ENCODE assay signal across 28 mouse cellular contexts in genomic region chr17:28593965-28594364, GRCm38 (mm10). TPM values are rescaled to one million over a fixed set of nuclear protein-coding genes. Genes with fewer than 3 reads are reported as not detected.
DNase-seq lines count a peak whose midpoint lies in the region; ATAC-seq and TF ChIP-seq lines count a peak whose summit lies in the region.
"Had no signal": no experiment of that assay in that cellular context is flagged by ENCODE, and none has a peak within 500 bp of the region (broad histone marks: within the 10 kb centered on the region; RNA-seq: fewer than 3 reads in every experiment).

No protein-coding gene starts in this region.

- intact Hi-C loops in gastrocnemius, adult 2 months (cut with DNase I), result loop anchor here (10.0 kb wide), 1 partner anchor 51 kb away; no protein-coding TSS in a partner anchor

- 72% methylated on average over 4 of the region's 4 CpGs for WGBS in kidney, embryonic 14.5 days
- 84% methylated on average over 4 of the region's 4 CpGs for WGBS in midbrain, embryonic 15.5 days

- TF ChIP-seq CTCF in gastrocnemius, adult 2 months (IDR thresholded peaks at IDR 0.05), result no peak

- H3K36me3 ChIP-seq in kidney, embryonic 14.5 days (ENCODE audit: control insufficient read depth, insufficient read depth, low read length), result peaks cover 88% of the 10 kb centered on the region
- H3K36me3 ChIP-seq in midbrain, embryonic 15.5 days (replicated peaks), result peaks cover 60% of the 10 kb centered on the region

- H3K4me3 ChIP-seq in kidney, embryonic 14.5 days (ENCODE audit: low read length), result no peak overlapping the region
- H3K4me3 ChIP-seq in midbrain, embryonic 15.5 days, result no peak overlapping the region
- no peak overlapping the region for H3K4me3 ChIP-seq in gastrocnemius, adult 2 months
- H3K4me3 ChIP-seq: forebrain, embryonic 12.5 days; heart, embryonic 13.5 days; hindbrain, embryonic 15.5 days; layer of hippocampus, adult 2 months; liver, embryonic 12.5 days; midbrain, embryonic 12.5 days; neural tube, embryonic 12.5 days had no signal

- no peak for DNase-seq in kidney, postnatal 25 days
- peak; percentile 91 for DNase-seq in ES-CJ7 (ENCODE audit: low read depth, low spot score)
- DNase-seq in R1 (ENCODE audit: low read depth, low spot score), result peak; percentile 97
- DNase-seq in gastrocnemius, adult 2 months, result no peak
- DNase-seq: adrenal gland, postnatal 10 days; cerebellum, adult 18-20 months; cerebellum, postnatal 36 days; heart, adult 11 months; heart, postnatal 36 days; kidney, adult 18-20 months; kidney, postnatal 10 days; lung, embryonic 14.5 days; lung, postnatal 36 days; right cerebral cortex, adult 18-20 months; thymus, adult 18-20 months had no signal

- ATAC-seq in kidney, embryonic 14.5 days (ENCODE audit: low FRiP score, low TSS enrichment), result 0 out of 2 replicates have a peak, but pooled peaks have one; percentile 24
- ATAC-seq in megakaryocyte-erythroid progenitor cell, adult 5-6 weeks (replicated peaks; ENCODE audit: low FRiP score, low TSS enrichment, poor library complexity, severe bottlenecking), result 0 out of 2 replicates have a peak, but pooled peaks have one; percentile 20
- no peak for ATAC-seq in midbrain, embryonic 15.5 days (replicated peaks)
- ATAC-seq: activated CD4-positive, CD25-positive, alpha-beta regulatory T cell, adult 4 months; liver, embryonic 12.5 days had no signal

- no peaks in the 10 kb centered on the region for H3K9me3 ChIP-seq in kidney, embryonic 14.5 days (ENCODE audit: control insufficient read depth, low read length)
- H3K9me3 ChIP-seq in midbrain, embryonic 15.5 days, result no peaks in the 10 kb centered on the region
- H3K9me3 ChIP-seq: forebrain, embryonic 12.5 days; heart, embryonic 13.5 days; hindbrain, embryonic 15.5 days; liver, embryonic 12.5 days; midbrain, embryonic 12.5 days; neural tube, embryonic 12.5 days had no signal

- H3K27ac ChIP-seq in kidney, embryonic 14.5 days (ENCODE audit: low read depth, low read length), result no peak overlapping the region
- H3K27ac ChIP-seq in midbrain, embryonic 15.5 days, result no peak overlapping the region
- H3K27ac ChIP-seq in gastrocnemius, adult 2 months, result no peak overlapping the region
- H3K27ac ChIP-seq: forebrain, embryonic 12.5 days; heart, embryonic 13.5 days; hindbrain, embryonic 15.5 days; layer of hippocampus, adult 2 months; liver, embryonic 12.5 days; midbrain, embryonic 12.5 days; neural tube, embryonic 12.5 days had no signal

- no peaks in the 10 kb centered on the region for H3K4me1 ChIP-seq in kidney, embryonic 14.5 days (ENCODE audit: control insufficient read depth, insufficient read depth, low read length)
- H3K4me1 ChIP-seq in midbrain, embryonic 15.5 days, result no peaks in the 10 kb centered on the region
- H3K4me1 ChIP-seq: forebrain, embryonic 12.5 days; hindbrain, embryonic 15.5 days; liver, embryonic 12.5 days; midbrain, embryonic 12.5 days; neural tube, embryonic 12.5 days had no signal

- no peaks in the 10 kb centered on the region for H3K27me3 ChIP-seq in kidney, embryonic 14.5 days (ENCODE audit: control insufficient read depth, insufficient read depth, low read length)
- H3K27me3 ChIP-seq in midbrain, embryonic 15.5 days (replicated peaks), result no peaks in the 10 kb centered on the region
- H3K27me3 ChIP-seq: forebrain, embryonic 12.5 days; heart, embryonic 13.5 days; hindbrain, embryonic 15.5 days; liver, embryonic 12.5 days; midbrain, embryonic 12.5 days; neural tube, embryonic 12.5 days had no signal

- no peak overlapping the region for H3K9ac ChIP-seq in kidney, embryonic 14.5 days (ENCODE audit: low read depth, low read length)
- no peak overlapping the region for H3K9ac ChIP-seq in midbrain, embryonic 15.5 days
- H3K9ac ChIP-seq: forebrain, embryonic 12.5 days; heart, embryonic 13.5 days; hindbrain, embryonic 15.5 days; liver, embryonic 12.5 days; lung, embryonic 14.5 days; midbrain, embryonic 12.5 days; neural tube, embryonic 12.5 days had no signal

- no peak overlapping the region for H3K4me2 ChIP-seq in kidney, embryonic 14.5 days (replicated peaks; ENCODE audit: low read depth, low read length)
- H3K4me2 ChIP-seq in midbrain, embryonic 15.5 days, result no peak overlapping the region
- H3K4me2 ChIP-seq: forebrain, embryonic 12.5 days; heart, embryonic 13.5 days; hindbrain, embryonic 15.5 days; liver, embryonic 12.5 days; lung, embryonic 14.5 days; midbrain, embryonic 12.5 days; neural tube, embryonic 12.5 days had no signal

RNA-seq across cellular contexts. Expression of gene Lhfpl5, which starts 18.5 kb away (rescaled TPM):
- polyA plus RNA-seq in kidney, embryonic 14.5 days (2014; fragmentation: Nextera tagmentation; extraction: Ambion mirVana), result 0.45 and 0.51 TPM in 2 replicates
- not detected in 2 replicates for total RNA-seq in megakaryocyte-erythroid progenitor cell, adult 5-6 weeks (2014; fragmentation: Nextera tagmentation)
- total RNA-seq in megakaryocyte-erythroid progenitor cell, adult 5-6 weeks (2017), result not detected in 2 replicates
- 11.3 and 11.4 TPM in 2 replicates for polyA plus RNA-seq in midbrain, embryonic 15.5 days (2015; fragmentation: Nextera tagmentation; extraction: Ambion mirVana)
- total RNA-seq in gastrocnemius, adult 2 months (2021), result not detected
- total RNA-seq: gastrocnemius, adult 8-10 months; heart, postnatal 36 days had no signal

RNA-seq across cellular contexts. Expression of gene Srpk1, which starts 28.5 kb away (rescaled TPM):
- 134 and 140 TPM in 2 replicates for polyA plus RNA-seq in kidney, embryonic 14.5 days (2014; fragmentation: Nextera tagmentation; extraction: Ambion mirVana)
- total RNA-seq in megakaryocyte-erythroid progenitor cell, adult 5-6 weeks (2014; fragmentation: Nextera tagmentation), result 141 and 164 TPM in 2 replicates
- total RNA-seq in megakaryocyte-erythroid progenitor cell, adult 5-6 weeks (2017), result 159 and 165 TPM in 2 replicates
- polyA plus RNA-seq in midbrain, embryonic 15.5 days (2015; fragmentation: Nextera tagmentation; extraction: Ambion mirVana), result 88.2 and 91.3 TPM in 2 replicates
- total RNA-seq in gastrocnemius, adult 2 months (2021), result 10 to 100 TPM; 28.0 to 39.7 TPM

RNA-seq across cellular contexts. Expression of gene Clps, which starts 33.4 kb away (rescaled TPM):
- not detected in 2 replicates for polyA plus RNA-seq in kidney, embryonic 14.5 days (2014; fragmentation: Nextera tagmentation; extraction: Ambion mirVana)
- total RNA-seq in megakaryocyte-erythroid progenitor cell, adult 5-6 weeks (2014; fragmentation: Nextera tagmentation), result not detected in 2 replicates
- not detected in 2 replicates for total RNA-seq in megakaryocyte-erythroid progenitor cell, adult 5-6 weeks (2017)
- 0.36 TPM in 1 of 2 replicates, not detected in the other for polyA plus RNA-seq in midbrain, embryonic 15.5 days (2015; fragmentation: Nextera tagmentation; extraction: Ambion mirVana)
- total RNA-seq in gastrocnemius, adult 2 months (2021), result not detected
- total RNA-seq: adrenal gland, postnatal 10 days; gastrocnemius, adult 8-10 months; heart, postnatal 36 days; layer of hippocampus, adult 2 months; left cerebral cortex, postnatal 25 days had no signal
- polyA plus RNA-seq: activated CD4-positive, CD25-positive, alpha-beta regulatory T cell, adult 4 months; forebrain, embryonic 12.5 days; midbrain, embryonic 12.5 days; neural tube, embryonic 12.5 days had no signal

RNA-seq across cellular contexts. Expression of gene Clpsl2, which starts 44.8 kb away (rescaled TPM):
- polyA plus RNA-seq in kidney, embryonic 14.5 days (2014; fragmentation: Nextera tagmentation; extraction: Ambion mirVana), result not detected in 2 replicates
- not detected in 2 replicates for total RNA-seq in megakaryocyte-erythroid progenitor cell, adult 5-6 weeks (2014; fragmentation: Nextera tagmentation)
- not detected in 2 replicates for total RNA-seq in megakaryocyte-erythroid progenitor cell, adult 5-6 weeks (2017)
- polyA plus RNA-seq in midbrain, embryonic 15.5 days (2015; fragmentation: Nextera tagmentation; extraction: Ambion mirVana), result not detected in 2 replicates
- total RNA-seq in gastrocnemius, adult 2 months (2021), result not detected
- total RNA-seq: adrenal gland, postnatal 10 days; gastrocnemius, adult 8-10 months; heart, postnatal 36 days; layer of hippocampus, adult 2 months; left cerebral cortex, postnatal 25 days had no signal
- polyA plus RNA-seq: activated CD4-positive, CD25-positive, alpha-beta regulatory T cell, adult 4 months; forebrain, embryonic 12.5 days; heart, embryonic 13.5 days; hindbrain, embryonic 15.5 days; liver, embryonic 12.5 days; lung, embryonic 14.5 days; midbrain, embryonic 12.5 days; neural tube, embryonic 12.5 days had no signal

Comparison
In these comparisons a context has a peak if more than half of its experiments do, and no peak if none do; other contexts are left out.
1. DNase-seq: peak in ES-CJ7 (single experiment) and R1 (single experiment); none in kidney, postnatal 25 days (0 of 2) and gastrocnemius, adult 2 months (single experiment).